Mouse (Mus musculus) erythroblast, embryonic 14.5 days (primary cell): Measurements from ENCODE around the gene Mrps27.

Source experiments
- GATA1 ChIP-seq: IDR thresholded peaks from 2 replicates; pipeline ENCODE4 v1.6.1; 2012; ENCODE audit warnings: low read length, inconsistent platforms, mixed read lengths
- TAL1 ChIP-seq: IDR thresholded peaks from 3 replicates; pipeline ENCODE4 v1.6.1; 2012; ENCODE audit warnings: low read length, inconsistent platforms, mixed read lengths

- no peak for TF ChIP-seq GATA1
- no peak for TF ChIP-seq TAL1
These were observed 40.7 kb upstream of the Mrps27 start for GRCm38 (mm10) chr13:99303846-99304245.
